Mouse (Mus musculus): ENCODE measurements around the gene Thsd4.

Gene Thsd4

DNA sequence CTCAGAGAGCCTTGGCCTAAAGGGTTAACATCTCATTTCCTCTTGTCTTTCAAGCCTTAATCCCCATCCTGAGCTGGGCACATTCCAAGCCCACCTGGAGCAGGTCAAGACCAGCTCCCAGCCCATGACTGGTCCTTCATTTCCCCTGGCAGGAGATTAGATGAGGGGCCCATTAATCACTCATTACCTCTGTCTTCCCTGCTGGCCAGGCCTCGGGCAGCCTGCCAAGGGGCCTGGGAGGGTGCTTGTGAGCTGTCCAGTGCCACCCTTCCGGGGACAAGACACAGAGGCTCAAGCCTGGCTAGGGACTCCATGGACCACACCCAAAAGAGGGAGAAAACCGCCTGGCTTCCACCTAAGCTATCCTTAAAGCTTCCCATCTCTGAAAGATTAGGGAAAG, 3.6 kb downstream of the Thsd4 start:
- no peak for ATAC-seq (ENCODE audit: insufficient number of reproducible peaks, low FRiP score, low TSS enrichment)

DNA sequence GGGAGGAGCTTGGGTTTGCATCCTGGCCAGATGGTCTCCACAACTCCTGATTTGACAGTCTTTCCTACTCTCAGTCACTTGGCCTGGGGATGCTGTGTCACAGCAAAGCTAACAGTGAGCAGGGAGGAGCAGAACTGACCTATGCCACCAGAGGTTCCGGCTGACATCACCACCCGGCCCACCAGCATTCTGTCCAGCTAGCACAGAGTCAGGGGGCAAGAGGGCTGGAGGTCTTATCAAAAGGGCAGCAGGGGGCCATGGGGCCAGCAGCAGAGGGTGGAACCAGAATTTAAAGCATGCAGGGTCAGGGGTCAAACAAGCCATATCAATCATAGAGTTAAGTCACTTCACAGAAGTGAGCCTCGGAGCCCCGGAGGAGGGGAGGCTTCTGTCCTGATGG, 4.7 kb downstream of the Thsd4 start:
- ATAC-seq (ENCODE audit: insufficient number of reproducible peaks, low FRiP score, low TSS enrichment), result no peak

DNA sequence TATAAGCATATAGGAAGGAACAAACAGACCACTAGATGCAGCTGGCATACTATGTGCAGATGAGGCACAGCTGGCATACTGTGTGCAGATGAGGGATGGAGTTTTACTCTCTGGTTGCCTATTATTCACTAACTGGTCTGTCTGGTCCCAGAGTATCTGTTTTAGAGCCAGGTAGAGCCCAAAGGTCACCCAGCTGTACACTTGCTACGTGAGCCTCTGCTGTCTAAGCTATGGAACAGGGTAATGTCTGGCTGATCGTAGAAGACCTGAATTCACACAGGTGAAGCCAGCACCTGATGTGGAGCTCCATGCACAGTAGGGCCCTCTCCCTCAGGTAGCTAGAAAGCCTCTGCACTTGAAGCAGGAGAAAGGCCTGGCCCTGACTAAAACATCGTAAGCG, 5.5 kb downstream of the Thsd4 start:
- ATAC-seq (ENCODE audit: insufficient number of reproducible peaks, low FRiP score, low TSS enrichment), result no peak

DNA sequence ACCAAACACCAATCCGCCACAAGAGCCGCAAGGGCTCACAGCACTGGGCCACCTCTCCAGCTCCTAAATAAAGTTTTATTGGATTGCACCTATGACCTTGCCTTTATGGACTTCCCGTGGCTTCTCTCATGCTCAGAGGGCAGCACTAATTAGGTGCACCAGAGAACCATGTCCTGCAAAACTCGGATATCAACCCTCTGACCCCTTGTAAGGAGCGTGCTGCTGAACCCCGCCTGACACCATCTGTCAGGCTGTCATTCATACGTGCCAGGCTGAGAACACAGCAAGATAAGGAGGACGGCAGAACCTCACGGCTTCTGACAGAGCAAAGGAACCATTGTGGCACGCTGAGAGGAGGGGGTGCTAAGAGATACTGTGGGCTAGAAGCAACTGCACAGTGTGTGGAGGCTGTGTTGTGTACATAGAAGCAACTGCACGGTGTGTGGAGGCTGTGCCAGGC, 8.5 kb downstream of the Thsd4 start:
- ATAC-seq (ENCODE audit: insufficient number of reproducible peaks, low FRiP score, low TSS enrichment), result no peak

- no peak for ATAC-seq (ENCODE audit: insufficient number of reproducible peaks, low FRiP score, low TSS enrichment)
Measured at GRCm38 (mm10) chr9:60510876-60511275, 11.0 kb downstream of the Thsd4 start.

GRCm38 (mm10) chr9:60506136-60506535, 15.7 kb downstream of the Thsd4 start:
- ATAC-seq (ENCODE audit: insufficient number of reproducible peaks, low FRiP score, low TSS enrichment), result no peak

DNA sequence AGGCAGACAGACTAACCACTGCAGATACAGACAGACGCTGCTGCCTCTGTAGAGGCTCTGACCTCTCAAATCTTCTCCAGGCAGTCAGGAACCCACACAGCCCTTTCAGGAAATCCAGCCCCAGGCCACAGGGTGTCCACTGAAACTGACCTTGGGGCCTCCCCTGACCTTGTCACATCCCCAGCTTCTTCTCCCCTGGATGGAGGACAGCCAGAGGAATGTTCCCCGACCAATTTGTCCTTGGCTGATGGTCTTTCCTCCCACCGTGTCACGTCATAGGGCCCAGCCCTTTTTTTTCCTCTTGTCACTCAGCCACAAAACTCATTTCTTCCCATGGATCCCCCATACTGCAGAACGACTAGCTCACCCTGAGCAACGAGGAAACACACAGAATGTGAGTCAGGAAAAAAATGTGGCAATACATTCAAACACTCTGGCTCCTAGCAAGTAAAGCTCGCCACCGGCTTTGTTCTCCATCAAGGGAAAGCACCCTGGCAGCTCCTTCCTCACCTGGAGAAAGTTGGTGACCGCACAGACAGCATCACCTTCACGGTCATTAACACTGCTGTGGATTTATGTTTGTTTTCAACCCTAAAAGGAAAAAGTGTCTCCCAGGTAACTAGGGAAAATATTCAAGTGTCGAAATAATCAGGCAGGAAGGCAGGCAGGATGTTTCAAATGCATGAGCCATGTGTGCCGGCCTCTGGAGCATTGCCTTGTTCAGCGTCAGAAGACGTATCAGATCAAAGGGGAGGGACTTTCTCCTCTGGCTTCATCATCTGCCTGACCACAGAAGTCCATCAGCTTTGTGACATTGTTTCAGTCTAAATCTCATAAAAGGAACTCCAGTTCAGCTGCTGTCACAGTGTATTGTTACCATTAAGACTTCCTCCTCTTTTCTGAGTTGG, 17.2 kb downstream of the Thsd4 start:
- ATAC-seq (ENCODE audit: insufficient number of reproducible peaks, low FRiP score, low TSS enrichment), result no peak

- no peak for ATAC-seq (ENCODE audit: insufficient number of reproducible peaks, low FRiP score, low TSS enrichment)
Measured at GRCm38 (mm10) chr9:60502220-60502619, 19.6 kb downstream of the Thsd4 start.

GRCm38 (mm10) chr9:60501504-60502179, 20.2 kb downstream of the Thsd4 start:
- ATAC-seq (ENCODE audit: insufficient number of reproducible peaks, low FRiP score, low TSS enrichment), result no peak

GRCm38 (mm10) chr9:60492275-60492974, 29.4 kb downstream of the Thsd4 start:
- no peak for ATAC-seq (ENCODE audit: insufficient number of reproducible peaks, low FRiP score, low TSS enrichment)

DNA sequence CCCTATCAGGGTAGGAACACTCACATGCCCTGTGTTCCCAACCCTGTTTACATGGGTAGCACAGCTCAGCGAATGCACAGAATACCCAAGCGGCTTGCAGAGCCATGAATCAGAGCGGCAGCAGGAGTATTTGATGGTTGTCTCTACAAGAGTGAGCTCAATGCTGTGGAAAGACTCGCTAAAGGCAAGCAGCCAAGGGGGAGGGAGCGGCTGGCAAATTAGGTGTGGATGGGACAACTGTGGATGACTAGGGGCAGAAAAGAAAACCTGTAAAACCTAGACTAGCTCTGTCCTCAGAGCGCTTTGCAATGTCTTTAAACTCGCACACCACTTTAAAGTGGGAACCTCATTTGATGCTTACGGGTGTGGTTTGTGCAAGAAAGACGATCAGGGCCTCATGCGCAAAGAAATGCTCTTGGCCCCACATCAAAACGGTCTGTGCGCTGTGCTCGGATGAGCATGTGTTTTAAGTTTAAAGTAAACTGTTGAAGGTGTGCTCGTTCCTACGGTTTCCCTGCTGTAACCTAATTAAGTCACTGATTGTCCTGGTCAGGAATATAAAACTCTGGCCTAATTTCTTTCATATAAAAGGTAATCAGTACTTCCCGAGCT, 30.3 kb downstream of the Thsd4 start:
- no peak for ATAC-seq (ENCODE audit: insufficient number of reproducible peaks, low FRiP score, low TSS enrichment)

DNA sequence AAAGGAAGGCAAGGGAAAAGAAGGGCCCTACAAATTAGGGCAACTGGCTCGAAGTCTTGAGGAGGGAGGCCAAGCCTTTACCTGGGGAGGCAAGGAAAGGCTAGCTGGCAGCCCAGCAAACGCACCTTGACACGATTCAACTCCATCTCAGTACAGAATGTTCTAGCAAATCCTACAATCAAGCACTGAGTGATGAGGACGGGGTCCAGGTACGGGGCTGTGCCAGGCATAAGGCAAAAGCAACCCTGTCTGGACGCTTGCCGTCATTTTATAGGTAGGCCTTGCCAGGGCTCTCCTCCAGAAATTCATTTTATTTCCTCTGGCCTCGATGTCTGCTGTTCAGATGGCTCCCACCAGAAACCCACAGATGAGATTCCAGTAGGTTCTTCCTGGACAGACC, 30.8 kb downstream of the Thsd4 start:
- ATAC-seq (ENCODE audit: insufficient number of reproducible peaks, low FRiP score, low TSS enrichment), result no peak

- ATAC-seq (ENCODE audit: insufficient number of reproducible peaks, low FRiP score, low TSS enrichment), result no peak
Measured at GRCm38 (mm10) chr9:60488816-60489215, 33.0 kb downstream of the Thsd4 start.

- no peak for ATAC-seq (ENCODE audit: insufficient number of reproducible peaks, low FRiP score, low TSS enrichment)
Measured at GRCm38 (mm10) chr9:60482165-60482564, 39.7 kb downstream of the Thsd4 start.

DNA sequence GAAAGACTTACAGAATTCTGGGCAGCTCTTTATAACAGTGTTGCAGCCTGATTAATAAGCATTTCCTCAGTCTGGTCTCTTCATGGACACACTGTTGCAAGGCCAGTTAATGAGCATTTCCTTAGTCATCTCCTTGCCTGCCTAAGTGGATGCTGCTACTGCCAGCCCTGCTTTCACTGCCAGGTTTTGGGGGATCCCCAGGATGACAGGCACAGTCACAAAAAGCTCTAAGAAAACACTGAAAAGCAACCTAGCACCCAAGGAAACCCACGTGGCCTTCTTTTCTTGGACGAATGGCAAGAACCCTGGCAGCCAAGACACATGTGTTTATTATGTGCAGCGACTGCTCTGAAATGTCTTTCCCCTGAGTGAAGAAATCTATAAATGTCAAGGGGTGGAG, 41.8 kb downstream of the Thsd4 start:
- ATAC-seq (ENCODE audit: insufficient number of reproducible peaks, low FRiP score, low TSS enrichment), result no peak

- no peak for ATAC-seq (ENCODE audit: insufficient number of reproducible peaks, low FRiP score, low TSS enrichment)
Measured at GRCm38 (mm10) chr9:60478806-60479205, 43.0 kb downstream of the Thsd4 start.

DNA sequence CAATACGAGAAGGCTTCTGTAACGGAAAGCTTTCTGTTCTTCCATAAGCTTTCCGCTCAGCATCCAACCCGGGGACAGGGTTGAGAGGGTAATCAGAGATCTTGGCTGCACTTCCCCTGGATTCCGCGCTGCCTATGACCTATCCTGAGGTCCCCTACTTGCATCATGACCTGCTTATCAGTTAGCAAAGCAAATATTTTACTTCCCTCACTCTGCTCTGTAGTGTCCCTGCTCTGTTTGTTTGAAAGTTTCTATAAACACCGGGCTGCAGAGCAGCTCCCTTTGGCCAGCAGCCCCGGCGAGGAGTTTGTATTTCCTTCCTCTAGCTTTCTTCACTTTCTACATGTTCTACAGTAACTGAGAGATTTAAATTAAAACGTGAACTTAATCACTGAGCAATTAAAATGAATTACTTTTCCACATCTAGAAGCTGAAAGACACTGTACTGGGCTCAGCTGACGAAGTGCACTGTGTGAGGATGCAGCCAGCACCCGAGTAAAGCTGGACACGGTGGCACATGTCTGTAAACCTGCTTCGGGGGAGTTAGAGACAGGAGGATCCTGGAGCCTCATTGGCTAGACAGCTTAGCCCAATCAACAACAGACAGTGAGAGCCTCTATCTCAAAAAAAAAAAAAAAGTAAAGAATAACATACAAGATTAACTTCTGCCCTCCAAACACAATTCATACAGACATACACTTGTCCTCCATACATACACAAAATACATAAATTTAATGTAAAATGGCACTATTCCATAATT, 43.7 kb downstream of the Thsd4 start:
- no peak for ATAC-seq (ENCODE audit: insufficient number of reproducible peaks, low FRiP score, low TSS enrichment)

- no peak for ATAC-seq (ENCODE audit: insufficient number of reproducible peaks, low FRiP score, low TSS enrichment)
Measured at GRCm38 (mm10) chr9:60460010-60460982, 61.5 kb downstream of the Thsd4 start.

- 0 out of 2 replicates have a peak, but pooled peaks have one; percentile 32 for ATAC-seq (ENCODE audit: insufficient number of reproducible peaks, low FRiP score, low TSS enrichment)
Measured at GRCm38 (mm10) chr9:60458468-60458962, 63.3 kb downstream of the Thsd4 start.
